Mouse (Mus musculus): ENCODE measurements around the gene Magel2. TPM values are rescaled to one million over a fixed set of nuclear protein-coding genes. Genes with fewer than 3 reads are reported as not detected.

Magel2 gene
- polyA plus RNA-seq, 1 experiment from 2014 or later, result 0.09 TPM

- DNase-seq (ENCODE audit: low spot score), result no peak
Observed at GRCm38 (mm10) chr7:62420566-62420965, 43.8 kb downstream of the Magel2 start.

GRCm38 (mm10) chr7:62423210-62423609 is 46.4 kb downstream of the Magel2 start:
- no peak for DNase-seq (ENCODE audit: low spot score)

- DNase-seq (ENCODE audit: low spot score), result peak; percentile 15
Observed at GRCm38 (mm10) chr7:62428337-62428736, 51.5 kb downstream of the Magel2 start.

Other genes starting within 250 kb of the Magel2 start
- gene Ndn, start 30.4 kb upstream of the Magel2 start, polyA plus RNA-seq (2015; fragmentation: Nextera tagmentation; extraction: Ambion mirVana), result 8.8 and 10.7 TPM in 2 replicates
- 0.98 and 1.1 TPM in 2 replicates for gene Mkrn3, start 43.1 kb downstream of the Magel2 start, polyA plus RNA-seq (2015; fragmentation: Nextera tagmentation; extraction: Ambion mirVana)
- 2.7 and 3.0 TPM in 2 replicates for gene Peg12, start 87.5 kb downstream of the Magel2 start, polyA plus RNA-seq (2015; fragmentation: Nextera tagmentation; extraction: Ambion mirVana)

Measured in thymus, postnatal 0 days (tissue).